Mouse (Mus musculus) neural tube, embryonic 14.5 days (tissue): Measurements from ENCODE around the gene Galr3. TPM values are rescaled to one million over a fixed set of nuclear protein-coding genes. Genes with fewer than 3 reads are reported as not detected.

Experiments used
- ATAC-seq: fragments of 200-750 bp; cut with Nextera tagmentation; 2 replicates; pipeline ENCODE4 v1.8.0; 2017; ENCODE audit warnings: low read depth, mild to moderate bottlenecking, moderate TSS enrichment, moderate library complexity
- H3K27ac ChIP-seq: fragments of 300-500 bp; sonication (generic); 2 replicates; pipeline ENCODE4 v1.5.1; 2014; ENCODE audit warnings: low read depth, mild to moderate bottlenecking, control low read depth, low read length, moderate library complexity, mixed read lengths
- H3K27me3 ChIP-seq: fragments of 300-500 bp; sonication (generic); 2 replicates; pipeline ENCODE4 v1.6.1; 2014; ENCODE audit warnings: low read length; ENCODE audit not compliant: control insufficient read depth, insufficient read depth
- H3K36me3 ChIP-seq: fragments of 300-500 bp; sonication (generic); 2 replicates; pipeline ENCODE4 v1.6.1; 2014; ENCODE audit warnings: low read length, mixed read lengths; ENCODE audit not compliant: control insufficient read depth, insufficient read depth
- H3K4me1 ChIP-seq: fragments of 300-500 bp; sonication (generic); 2 replicates; pipeline ENCODE4 v1.6.1; 2014; ENCODE audit warnings: low read length; ENCODE audit not compliant: control insufficient read depth, insufficient read depth
- H3K4me2 ChIP-seq: fragments of 300-500 bp; sonication (generic); 2 replicates; pipeline ENCODE4 v1.6.1; 2014; ENCODE audit warnings: mild to moderate bottlenecking, low read depth, low read length, control low read depth
- H3K4me3 ChIP-seq: fragments of 300-500 bp; sonication (generic); 2 replicates; pipeline ENCODE4 v1.5.1; 2014; ENCODE audit warnings: low read depth, low read length, control low read depth, mixed read lengths
- H3K9ac ChIP-seq: fragments of 300-500 bp; sonication (generic); replicated peaks from 2 replicates; pipeline ENCODE4 v1.6.1; 2014; ENCODE audit warnings: low read depth, mild to moderate bottlenecking, control low read depth, low read length, mixed read lengths
- H3K9me3 ChIP-seq: fragments of 300-500 bp; sonication (generic); 2 replicates; pipeline ENCODE4 v1.6.1; 2016; ENCODE audit warnings: low read length; ENCODE audit not compliant: control insufficient read depth
- WGBS: fragments of 180-500 bp; shearing (Covaris S2); extraction: QIAGEN DNeasy Blood & Tissue Kit; methylation state at CpG from one replicate; pipeline ENCODE4 v1.1.7; 2014; 5-methylcytosine and 5-hydroxymethylcytosine counted together
- microRNA-seq: library from miRNA; unstranded; fragments of <30 nt; microRNA quantifications from one replicate; pipeline ENCODE4, GENCODE M21; 2016
- polyA plus RNA-seq: library from polyadenylated mRNA; unstranded; fragments of >200 nt; fragmentation: Nextera tagmentation; extraction: Ambion mirVana; gene quantifications from 2 replicates; pipeline ENCODE4 v1.2.1, GENCODE M21; 2014

Galr3 gene
- polyA plus RNA-seq, 1 experiment from 2014 or later: not detected

GRCm38 (mm10) chr15:79073752-79074151 is 32.1 kb downstream of the Galr3 start:
- Histone ChIP-seq H3K9me3 (no peaks in the 10 kb centered on the region), H3K4me1 (peaks cover 17% of the 10 kb centered on the region; the same call in 1 of the 2 replicates), H3K36me3 (peaks cover 6% of the 10 kb centered on the region; the same call in 1 of the 2 replicates), H3K9ac (no peak overlapping the region), H3K4me3 (no peak overlapping the region), H3K27me3 (no peaks in the 10 kb centered on the region), H3K27ac (no peak overlapping the region), H3K4me2 (no peak overlapping the region)
- 0 out of 2 replicates have a peak, but pooled peaks have one; percentile 19 for ATAC-seq

- H3K36me3 ChIP-seq: peaks cover 13% of the 10 kb centered on the region
- H3K4me2 ChIP-seq: peak overlapping the region; percentile 80
- H3K27me3 ChIP-seq: no peaks in the 10 kb centered on the region
- 44% methylated on average over 10 of the region's 10 CpGs for WGBS
- H3K9ac ChIP-seq: peak overlapping the region; percentile 80; the same call in 1 of the 2 replicates
- peak overlapping the region; percentile 83 for H3K4me3 ChIP-seq
- H3K4me1 ChIP-seq: peaks cover 17% of the 10 kb centered on the region; the same call in 1 of the 2 replicates
- no peaks in the 10 kb centered on the region for H3K9me3 ChIP-seq
- ATAC-seq: no peak
- H3K27ac ChIP-seq: peak overlapping the region; percentile 64; the same call in 1 of the 2 replicates
Observed at GRCm38 (mm10) chr15:79074446-79074845, 32.8 kb downstream of the Galr3 start.

GRCm38 (mm10) chr15:79074913-79075532 is 33.3 kb downstream of the Galr3 start, which contains the start of gene Eif3l:
Gene Eif3l (plus strand): TSS chr15:79075179.
- H3K36me3 ChIP-seq: peaks cover 19% of the 10 kb centered on the region
- no peaks in the 10 kb centered on the region for H3K9me3 ChIP-seq
- no peaks in the 10 kb centered on the region for H3K27me3 ChIP-seq
- peaks cover 17% of the 10 kb centered on the region; the same call in 1 of the 2 replicates for H3K4me1 ChIP-seq
- WGBS: under 1% methylated on average over 45 of the region's 49 CpGs
- H3K9ac ChIP-seq: peak within 1 kb of the TSS; percentile 80
- H3K4me2 ChIP-seq: peak within 1 kb of the TSS; percentile 80
- peak; percentile 86 for ATAC-seq
- H3K4me3 ChIP-seq: peak within 1 kb of the TSS; percentile 83
- peak within 1 kb of the TSS; percentile 64 for H3K27ac ChIP-seq

- ATAC-seq: no peak
- Histone ChIP-seq H3K27me3 (no peaks in the 10 kb centered on the region), H3K4me2 (peak overlapping the region; percentile 80), H3K36me3 (peaks cover 22% of the 10 kb centered on the region), H3K27ac (no peak overlapping the region), H3K4me1 (peaks cover 17% of the 10 kb centered on the region; the same call in 1 of the 2 replicates), H3K4me3 (peak overlapping the region; percentile 83), H3K9me3 (no peaks in the 10 kb centered on the region), H3K9ac (peak overlapping the region; percentile 80)
- 43% methylated on average over 15 of the region's 15 CpGs for WGBS
Observed at GRCm38 (mm10) chr15:79075658-79076365, 34.1 kb downstream of the Galr3 start.

- H3K4me3 ChIP-seq: no peak overlapping the region
- H3K9me3 ChIP-seq: no peaks in the 10 kb centered on the region
- H3K27me3 ChIP-seq: no peaks in the 10 kb centered on the region
- H3K4me2 ChIP-seq: no peak overlapping the region
- ATAC-seq: no peak
- peaks cover 13% of the 10 kb centered on the region; the same call in 1 of the 2 replicates for H3K4me1 ChIP-seq
- no peak overlapping the region for H3K27ac ChIP-seq
- no peak overlapping the region for H3K9ac ChIP-seq
- H3K36me3 ChIP-seq: peaks cover 55% of the 10 kb centered on the region
- WGBS: 97% methylated on average over 7 of the region's 7 CpGs
Observed at GRCm38 (mm10) chr15:79079567-79079966, 37.9 kb downstream of the Galr3 start.

- no peaks in the 10 kb centered on the region for H3K9me3 ChIP-seq
- no peaks in the 10 kb centered on the region for H3K27me3 ChIP-seq
- no peak overlapping the region; the same call in 1 of the 2 replicates for H3K9ac ChIP-seq
- H3K4me3 ChIP-seq: no peak overlapping the region
- H3K4me2 ChIP-seq: no peak overlapping the region
- ATAC-seq: no peak
- WGBS: 91% methylated on average over 6 of the region's 6 CpGs
- no peak overlapping the region for H3K27ac ChIP-seq
- no peaks in the 10 kb centered on the region for H3K4me1 ChIP-seq
- peaks cover 57% of the 10 kb centered on the region for H3K36me3 ChIP-seq
Observed at GRCm38 (mm10) chr15:79092284-79092683, 50.6 kb downstream of the Galr3 start.

Small RNAs within 50 kb of the gene (microRNA-seq; reads per million reads assigned to microRNA genes)
- not detected for gene Mir6956

Other genes with a start within 250 kb of the Galr3 start
- gene Card10, start 238.8 kb upstream of the Galr3 start, polyA plus RNA-seq: 1.8 and 2.2 TPM in 2 replicates
- 4.6 and 7.7 TPM in 2 replicates for gene Cdc42ep1, start 199.3 kb upstream of the Galr3 start, polyA plus RNA-seq
- gene Lgals2, start 186.4 kb upstream of the Galr3 start, polyA plus RNA-seq: not detected in 2 replicates
- 31.7 and 37.1 TPM in 2 replicates for gene Gga1, start 164.7 kb upstream of the Galr3 start, polyA plus RNA-seq
- 0.21 TPM in 1 of 2 replicates, not detected in the other for gene Gm49510, start 142.2 kb upstream of the Galr3 start, polyA plus RNA-seq
- gene Sh3bp1, start 142.1 kb upstream of the Galr3 start, polyA plus RNA-seq: 3.4 and 4.1 TPM in 2 replicates
- gene Pdxp, start 128.0 kb upstream of the Galr3 start, polyA plus RNA-seq: 74.9 and 84.7 TPM in 2 replicates
- gene Lgals1, start 115.2 kb upstream of the Galr3 start, polyA plus RNA-seq: 50.7 and 166 TPM in 2 replicates
- gene Nol12, start 107.0 kb upstream of the Galr3 start, polyA plus RNA-seq: 58.4 and 66.0 TPM in 2 replicates
- gene Triobp, start 94.2 kb upstream of the Galr3 start, polyA plus RNA-seq: 33.9 and 35.4 TPM in 2 replicates
- gene H1f0, start 13.4 kb upstream of the Galr3 start, polyA plus RNA-seq: 45.6 and 126 TPM in 2 replicates
- 45.9 and 46.2 TPM in 2 replicates for gene Ankrd54, start 21.0 kb downstream of the Galr3 start, polyA plus RNA-seq
- 169 and 183 TPM in 2 replicates for gene Eif3l, start 33.3 kb downstream of the Galr3 start, polyA plus RNA-seq
- 12.6 and 13.1 TPM in 2 replicates for gene Micall1, start 67.0 kb downstream of the Galr3 start, polyA plus RNA-seq
- 276 and 304 TPM in 2 replicates for gene Polr2f, start 99.1 kb downstream of the Galr3 start, polyA plus RNA-seq
- 13.3 and 18.0 TPM in 2 replicates for gene 1700088E04Rik, start 99.4 kb downstream of the Galr3 start, polyA plus RNA-seq
- gene Sox10, start 123.4 kb downstream of the Galr3 start, polyA plus RNA-seq: 7.7 and 14.5 TPM in 2 replicates
- gene Pick1, start 187.3 kb downstream of the Galr3 start, polyA plus RNA-seq: 47.3 and 58.8 TPM in 2 replicates
- 1.3 and 1.5 TPM in 2 replicates for gene Gm49486, start 187.5 kb downstream of the Galr3 start, polyA plus RNA-seq
- gene Slc16a8, start 212.9 kb downstream of the Galr3 start, polyA plus RNA-seq: 0.21 and 0.35 TPM in 2 replicates
- 1.7 and 2.3 TPM in 2 replicates for gene Baiap2l2, start 243.7 kb downstream of the Galr3 start, polyA plus RNA-seq